Mouse (Mus musculus): Measurements from ENCODE around the gene Cc2d2a. TPM values are rescaled to one million over a fixed set of nuclear protein-coding genes. Genes with fewer than 3 reads are reported as not detected.

Cc2d2a gene
- polyA plus RNA-seq, 2 experiments, result 8.6 to 11.1 TPM

DNA sequence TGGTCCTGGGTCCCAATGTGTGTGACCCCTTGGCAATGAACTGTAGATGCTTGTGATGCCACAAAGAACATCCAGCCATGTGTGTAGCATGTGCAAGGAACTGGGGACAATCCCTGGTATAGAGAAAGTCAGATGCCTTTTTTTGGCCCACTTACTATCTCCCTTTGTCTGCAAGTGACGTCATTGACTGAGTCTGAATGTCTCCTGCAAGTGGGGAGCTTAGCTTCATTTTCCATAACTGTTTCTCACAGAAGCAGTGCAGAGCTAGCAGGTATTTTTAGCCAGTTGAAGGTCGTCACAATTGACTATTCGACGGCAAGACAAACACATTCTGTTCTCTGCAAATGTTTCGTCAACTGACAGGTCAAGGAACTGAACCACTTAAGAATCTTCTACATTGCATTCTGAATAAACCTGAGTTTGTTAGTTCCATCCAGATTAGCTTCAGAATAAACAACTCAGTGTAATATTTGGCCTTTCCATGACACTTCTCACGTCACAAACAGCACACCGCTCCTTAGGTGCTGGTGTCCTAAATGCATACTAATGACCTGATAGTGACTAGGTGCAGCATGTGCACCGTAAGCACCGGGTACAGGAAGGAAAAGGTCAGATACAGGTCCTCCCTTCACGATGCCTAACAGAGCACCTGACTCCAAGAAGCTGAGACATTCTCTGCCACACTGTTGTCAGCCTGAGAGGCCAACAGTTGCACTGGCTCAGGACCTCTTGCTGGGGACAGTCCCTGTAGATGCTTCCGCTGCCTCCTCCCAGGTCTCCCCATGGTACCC is 66.4 kb downstream of the Cc2d2a start:
- no peak; the same call in 1 of the 2 replicates for ATAC-seq (ENCODE audit: low FRiP score, low read depth)
- Histone ChIP-seq H3K27me3 (ENCODE audit: control insufficient read depth, insufficient read depth, low read length) (no peaks in the 10 kb centered on the region), H3K9me3 (ENCODE audit: control insufficient read depth, low read length) (no peaks in the 10 kb centered on the region), H3K9ac (ENCODE audit: low read depth, low read length, severe bottlenecking) (no peak overlapping the region), H3K4me3 (replicated peaks; ENCODE audit: low read length) (no peak overlapping the region), H3K27ac (replicated peaks; ENCODE audit: low read depth, low read length) (no peak overlapping the region), H3K4me1 (ENCODE audit: control insufficient read depth, insufficient read depth, low read length) (no peaks in the 10 kb centered on the region), H3K4me2 (replicated peaks; ENCODE audit: low read depth, low read length, severe bottlenecking) (no peak overlapping the region), H3K36me3 (ENCODE audit: control insufficient read depth, insufficient read depth, low read length) (peaks cover 45% of the 10 kb centered on the region)
- DNase-seq (ENCODE audit: low spot score), result no peak
- WGBS, result 83% methylated on average over 11 of the region's 11 CpGs
- no peak for TF ChIP-seq POLR2A (IDR thresholded peaks at IDR 0.05; ENCODE audit: borderline replicate concordance, extremely low read depth, insufficient read depth, insufficient read length)

DNA sequence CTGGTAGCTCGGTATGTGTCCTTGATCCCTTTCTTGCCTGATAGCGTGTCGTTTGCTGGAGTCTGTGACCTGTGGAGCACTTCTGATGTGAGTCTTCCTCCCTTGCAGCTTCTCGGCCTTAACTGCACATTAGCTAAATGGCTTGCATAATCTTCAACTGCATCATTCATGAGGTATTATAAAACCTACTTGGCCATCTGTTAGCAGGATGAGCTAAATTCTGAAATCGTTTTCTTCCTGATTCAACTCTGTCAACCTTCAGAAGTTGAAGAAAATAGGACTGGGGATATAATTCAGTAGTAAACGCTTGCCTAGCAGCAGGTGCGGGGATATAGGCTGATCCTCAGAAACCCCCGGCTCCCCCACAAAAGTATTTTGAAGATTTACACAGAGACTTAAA is 70.2 kb downstream of the Cc2d2a start:
- no peak for TF ChIP-seq POLR2A (IDR thresholded peaks at IDR 0.05; ENCODE audit: borderline replicate concordance, extremely low read depth, insufficient read depth, insufficient read length)
- no peak for DNase-seq (ENCODE audit: low spot score)
- Histone ChIP-seq H3K36me3 (ENCODE audit: control insufficient read depth, insufficient read depth, low read length) (peaks cover 38% of the 10 kb centered on the region), H3K9ac (ENCODE audit: low read depth, low read length, severe bottlenecking) (no peak overlapping the region), H3K27me3 (ENCODE audit: control insufficient read depth, insufficient read depth, low read length) (no peaks in the 10 kb centered on the region), H3K27ac (replicated peaks; ENCODE audit: low read depth, low read length) (no peak overlapping the region), H3K4me3 (replicated peaks; ENCODE audit: low read length) (no peak overlapping the region), H3K4me1 (ENCODE audit: control insufficient read depth, insufficient read depth, low read length) (no peaks in the 10 kb centered on the region), H3K9me3 (ENCODE audit: control insufficient read depth, low read length) (no peaks in the 10 kb centered on the region), H3K4me2 (replicated peaks; ENCODE audit: low read depth, low read length, severe bottlenecking) (no peak overlapping the region)
- no peak for ATAC-seq (ENCODE audit: low FRiP score, low read depth)
- WGBS, result 85% methylated on average over 8 of the region's 8 CpGs

DNA sequence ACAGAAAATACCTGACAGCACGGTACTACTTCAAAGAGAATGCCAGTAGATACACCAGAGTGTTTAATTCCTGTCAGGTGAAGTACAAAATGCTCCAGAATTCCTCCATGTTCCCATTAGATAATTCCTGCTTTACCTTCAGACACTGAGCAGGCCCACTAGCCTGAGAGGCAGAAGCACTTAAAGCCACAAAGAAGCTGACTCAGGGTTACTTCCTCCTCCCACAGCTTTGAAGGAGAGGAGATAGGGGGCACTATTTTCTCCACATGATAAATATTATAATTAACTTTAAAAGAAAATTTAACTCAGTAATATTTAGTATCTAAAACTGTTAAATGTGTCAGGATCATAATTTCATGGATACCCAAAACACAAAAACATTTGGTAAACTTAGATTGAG is 82.0 kb downstream of the Cc2d2a start:
- no peak for ATAC-seq (ENCODE audit: low FRiP score, low read depth)

DNA sequence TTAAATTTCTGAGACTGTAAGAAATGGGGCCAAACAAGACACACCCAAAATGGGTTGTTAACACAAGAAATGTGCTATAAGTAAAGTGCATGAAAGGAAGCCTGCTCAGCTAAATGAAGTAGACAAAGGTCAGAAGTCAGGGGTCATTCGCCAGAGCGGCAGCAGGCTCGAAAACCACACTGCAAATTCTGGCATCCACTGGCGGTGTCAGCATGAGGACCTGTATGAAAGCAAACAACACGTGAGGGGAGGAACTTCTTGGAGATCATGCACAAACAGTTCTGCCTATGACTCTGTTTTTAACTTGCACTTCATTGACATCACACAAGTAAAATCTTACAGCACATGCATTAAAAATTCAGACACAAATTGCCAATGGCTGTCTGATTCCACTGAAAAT is 83.0 kb downstream of the Cc2d2a start:
- H3K27ac ChIP-seq (replicated peaks; ENCODE audit: low read depth, low read length), result no peak overlapping the region
- no peak for TF ChIP-seq POLR2A (IDR thresholded peaks at IDR 0.05; ENCODE audit: borderline replicate concordance, extremely low read depth, insufficient read depth, insufficient read length)
- no peaks in the 10 kb centered on the region for H3K4me1 ChIP-seq (ENCODE audit: control insufficient read depth, insufficient read depth, low read length)
- peaks cover 45% of the 10 kb centered on the region for H3K36me3 ChIP-seq (ENCODE audit: control insufficient read depth, insufficient read depth, low read length)
- no peak overlapping the region for H3K4me2 ChIP-seq (replicated peaks; ENCODE audit: low read depth, low read length, severe bottlenecking)
- ATAC-seq (ENCODE audit: low FRiP score, low read depth), result no peak
- H3K9me3 ChIP-seq (ENCODE audit: control insufficient read depth, low read length), result no peaks in the 10 kb centered on the region
- H3K4me3 ChIP-seq (replicated peaks; ENCODE audit: low read length), result no peak overlapping the region
- H3K27me3 ChIP-seq (ENCODE audit: control insufficient read depth, insufficient read depth, low read length), result no peaks in the 10 kb centered on the region
- no peak overlapping the region for H3K9ac ChIP-seq (ENCODE audit: low read depth, low read length, severe bottlenecking)
- DNase-seq (ENCODE audit: low spot score), result no peak
- 71% methylated on average over 5 of the region's 5 CpGs for WGBS

More for the DNA sequence above, 82.0 kb downstream of the Cc2d2a start:
- Histone ChIP-seq H3K9me3 (ENCODE audit: control insufficient read depth, low read length) (no peaks in the 10 kb centered on the region), H3K4me1 (ENCODE audit: control insufficient read depth, insufficient read depth, low read length) (no peaks in the 10 kb centered on the region), H3K27me3 (ENCODE audit: control insufficient read depth, insufficient read depth, low read length) (no peaks in the 10 kb centered on the region), H3K4me2 (replicated peaks; ENCODE audit: low read depth, low read length, severe bottlenecking) (no peak overlapping the region), H3K27ac (replicated peaks; ENCODE audit: low read depth, low read length) (no peak overlapping the region), H3K9ac (ENCODE audit: low read depth, low read length, severe bottlenecking) (no peak overlapping the region), H3K4me3 (replicated peaks; ENCODE audit: low read length) (no peak overlapping the region), H3K36me3 (ENCODE audit: control insufficient read depth, insufficient read depth, low read length) (peaks cover 37% of the 10 kb centered on the region)
- TF ChIP-seq POLR2A (IDR thresholded peaks at IDR 0.05; ENCODE audit: borderline replicate concordance, extremely low read depth, insufficient read depth, insufficient read length), result no peak
- no peak for DNase-seq (ENCODE audit: low spot score)
- 92% methylated on average over 1 of the region's 1 CpGs for WGBS

DNA sequence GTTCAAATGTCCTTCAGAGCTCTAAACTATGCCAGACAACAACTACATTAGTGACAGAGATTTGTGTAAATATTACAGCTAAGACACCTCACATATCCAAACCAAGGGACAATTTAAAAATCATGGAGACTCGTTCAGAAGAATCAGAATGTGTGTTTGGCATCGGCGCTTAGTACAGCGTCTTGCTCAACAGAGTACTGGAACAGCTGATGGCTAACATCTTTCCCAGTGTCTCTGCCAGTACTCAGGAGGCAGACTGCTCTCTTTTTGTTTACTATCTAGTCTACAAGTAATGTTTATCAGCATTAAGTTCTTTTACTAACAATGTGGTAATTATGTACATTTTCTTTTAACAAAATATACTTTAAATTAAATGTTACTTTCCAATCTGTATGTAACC is 85.9 kb downstream of the Cc2d2a start:
- Histone ChIP-seq H3K9me3 (ENCODE audit: control insufficient read depth, low read length) (no peaks in the 10 kb centered on the region), H3K4me3 (replicated peaks; ENCODE audit: low read length) (no peak overlapping the region), H3K4me2 (replicated peaks; ENCODE audit: low read depth, low read length, severe bottlenecking) (no peak overlapping the region), H3K9ac (ENCODE audit: low read depth, low read length, severe bottlenecking) (no peak overlapping the region), H3K27me3 (ENCODE audit: control insufficient read depth, insufficient read depth, low read length) (no peaks in the 10 kb centered on the region), H3K27ac (replicated peaks; ENCODE audit: low read depth, low read length) (no peak overlapping the region), H3K4me1 (ENCODE audit: control insufficient read depth, insufficient read depth, low read length) (no peaks in the 10 kb centered on the region), H3K36me3 (ENCODE audit: control insufficient read depth, insufficient read depth, low read length) (peaks cover 27% of the 10 kb centered on the region)
- DNase-seq (ENCODE audit: low spot score) (no peak), ATAC-seq (ENCODE audit: low FRiP score, low read depth) (no peak)
- 87% methylated on average over 4 of the region's 4 CpGs for WGBS
- no peak for TF ChIP-seq POLR2A (IDR thresholded peaks at IDR 0.05; ENCODE audit: borderline replicate concordance, extremely low read depth, insufficient read depth, insufficient read length)
